Mouse (Mus musculus) spleen, adult 2 months (tissue): Measurements from ENCODE around the gene Myo1d.

Experiments
- CTCF ChIP-seq: fragments of 200-500 bp; IDR thresholded peaks from 2 replicates; pipeline ENCODE4 v1.5.1; 2011; ENCODE audit warnings: mild to moderate bottlenecking, inconsistent platforms; ENCODE audit not compliant: insufficient read depth, insufficient read length, insufficient replicate concordance; ENCODE audit errors: extremely low read depth
- POLR2A ChIP-seq: fragments of 200-500 bp; IDR thresholded peaks from 2 replicates; pipeline ENCODE4 v1.6.1; 2011; ENCODE audit warnings: low read depth, low read length, inconsistent platforms

DNA sequence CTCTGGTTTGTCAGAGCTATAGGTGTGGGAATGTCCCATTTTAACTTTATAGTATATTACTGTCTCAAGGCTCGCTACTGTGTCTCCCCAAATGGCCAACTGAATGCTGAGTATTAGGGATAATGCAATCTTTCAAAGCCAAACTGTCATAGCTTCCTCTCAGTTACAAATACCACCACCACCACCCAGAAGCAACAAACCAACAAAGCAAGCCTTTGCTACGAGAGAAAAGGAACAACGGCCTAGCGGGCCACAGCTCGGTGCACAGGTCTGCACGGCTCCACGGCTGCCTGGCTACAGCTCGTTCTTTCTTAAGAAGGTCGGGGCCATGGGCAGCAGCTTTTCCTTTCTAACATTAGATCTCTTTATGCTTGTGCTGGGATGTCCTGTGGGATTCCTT is 285.0 kb downstream of the Myo1d start:
- TF ChIP-seq CTCF: no peak
- TF ChIP-seq POLR2A: no peak
